Mouse (Mus musculus) liver, adult (tissue): ENCODE measurements around the gene Acad11.

Experiments used
- GATA4 ChIP-seq: IDR thresholded peaks from 2 replicates; pipeline ENCODE4 v1.6.1; 2014; ENCODE audit warnings: mild to moderate bottlenecking, low read length; ENCODE audit not compliant: insufficient replicate concordance

Gene Acad11

GRCm38 (mm10) chr9:104104986-104105385 lies 41.8 kb downstream of the Acad11 start:
- TF ChIP-seq GATA4 = no peak

- TF ChIP-seq GATA4 = no peak
These were observed 43.8 kb downstream of the Acad11 start for GRCm38 (mm10) chr9:104106930-104107329.

GRCm38 (mm10) chr9:104107482-104107881 lies 44.3 kb downstream of the Acad11 start:
- peak; percentile 23; the same call in 1 of the 2 replicates for TF ChIP-seq GATA4

- no peak for TF ChIP-seq GATA4
These were observed 45.5 kb downstream of the Acad11 start for GRCm38 (mm10) chr9:104108571-104109143.

- TF ChIP-seq GATA4 = no peak
These were observed 46.0 kb downstream of the Acad11 start for GRCm38 (mm10) chr9:104109151-104109550.

- no peak for TF ChIP-seq GATA4
These were observed 59.9 kb downstream of the Acad11 start for GRCm38 (mm10) chr9:104123101-104123500.

GRCm38 (mm10) chr9:104123622-104124021 lies 60.4 kb downstream of the Acad11 start:
- no peak for TF ChIP-seq GATA4

GRCm38 (mm10) chr9:104126833-104127232 lies 63.7 kb downstream of the Acad11 start, which contains the start of gene Ackr4:
Ackr4 (minus strand) TSS chr9:104126933.
- TF ChIP-seq GATA4 = no peak

- no peak for TF ChIP-seq GATA4
These were observed 64.9 kb downstream of the Acad11 start for GRCm38 (mm10) chr9:104128110-104128509.

- no peak for TF ChIP-seq GATA4
These were observed 67.1 kb downstream of the Acad11 start for GRCm38 (mm10) chr9:104130141-104130755.

- TF ChIP-seq GATA4 = no peak
These were observed 77.2 kb downstream of the Acad11 start for GRCm38 (mm10) chr9:104140351-104140750.

GRCm38 (mm10) chr9:104142805-104143204 lies 79.6 kb downstream of the Acad11 start:
- no peak for TF ChIP-seq GATA4

GRCm38 (mm10) chr9:104144314-104144996 lies 81.3 kb downstream of the Acad11 start:
- no peak for TF ChIP-seq GATA4

GRCm38 (mm10) chr9:104146683-104147082 lies 83.5 kb downstream of the Acad11 start:
- no peak for TF ChIP-seq GATA4

GRCm38 (mm10) chr9:104148969-104149368 lies 85.8 kb downstream of the Acad11 start:
- no peak for TF ChIP-seq GATA4

GRCm38 (mm10) chr9:104152121-104152520 lies 88.9 kb downstream of the Acad11 start:
- TF ChIP-seq GATA4 = no peak
